In the genomic region with DNA sequence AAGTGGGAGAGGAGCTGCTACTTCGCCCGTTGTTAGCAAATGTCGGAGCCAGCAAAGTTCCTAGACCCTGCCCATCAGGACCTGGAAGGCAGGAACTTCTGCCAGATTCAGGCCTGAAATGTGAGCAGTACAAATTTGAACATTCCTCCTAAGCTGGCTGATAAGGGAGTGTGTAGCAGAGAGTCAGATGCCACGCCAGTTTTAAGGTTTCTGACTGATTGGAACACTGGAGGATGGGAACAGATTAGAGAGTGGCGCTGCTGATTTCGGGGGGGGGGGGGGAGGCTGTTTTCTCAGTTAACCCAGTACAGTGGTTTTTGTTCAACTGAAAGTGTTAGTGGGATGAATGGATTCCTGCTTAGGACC, we compare ENCODE assay signal across 8 mouse cellular contexts. TPM values are rescaled to one million over a fixed set of nuclear protein-coding genes. Genes with fewer than 3 reads are reported as not detected.
DNase-seq lines count a peak whose midpoint lies in the region; ATAC-seq and TF ChIP-seq lines count a peak whose summit lies in the region.

No protein-coding gene starts in this region.

- peak overlapping the region; percentile 84 for H3K4me2 ChIP-seq in heart, embryonic 11.5 days
- H3K4me2 ChIP-seq in forebrain, embryonic 14.5 days (ENCODE audit: low read length), result peak overlapping the region; percentile 93
- peak overlapping the region; percentile 90 for H3K4me2 ChIP-seq in liver, embryonic 16.5 days (ENCODE audit: low read depth, low read length)

- 0% methylated on average over 6 of the region's 6 CpGs for WGBS in heart, embryonic 11.5 days (ENCODE audit: insufficient replicate concordance)
- 0% methylated on average over 6 of the region's 6 CpGs for WGBS in forebrain, embryonic 14.5 days
- WGBS in liver, embryonic 16.5 days (ENCODE audit: insufficient replicate concordance), result 0% methylated on average over 6 of the region's 6 CpGs

- peak overlapping the region; percentile 83 for H3K9ac ChIP-seq in heart, embryonic 11.5 days (ENCODE audit: low read depth, low read length)
- peak overlapping the region; percentile 89 for H3K9ac ChIP-seq in forebrain, embryonic 14.5 days (ENCODE audit: low read length)
- H3K9ac ChIP-seq in liver, embryonic 16.5 days (ENCODE audit: low read depth, low read length), result peak overlapping the region; percentile 83

- no peaks in the 10 kb centered on the region for H3K9me3 ChIP-seq in heart, embryonic 11.5 days (replicated peaks; ENCODE audit: control insufficient read depth, low read length)
- no peaks in the 10 kb centered on the region for H3K9me3 ChIP-seq in E14TG2a.4 (ENCODE audit: low read length)
- no peaks in the 10 kb centered on the region for H3K9me3 ChIP-seq in forebrain, embryonic 14.5 days (replicated peaks; ENCODE audit: control insufficient read depth, low read length)
- no peaks in the 10 kb centered on the region for H3K9me3 ChIP-seq in liver, embryonic 16.5 days (replicated peaks; ENCODE audit: control insufficient read depth, low read length)

- intact Hi-C loops in gastrocnemius, postnatal 36 days (cut with DNase I), result no loop called here

- ATAC-seq in heart, embryonic 11.5 days (replicated peaks; ENCODE audit: insufficient number of reproducible peaks, low FRiP score, low TSS enrichment), result no peak
- ATAC-seq in forebrain, embryonic 14.5 days, result no peak
- no peak for ATAC-seq in liver, embryonic 16.5 days (ENCODE audit: low read depth)

- peaks cover 54% of the 10 kb centered on the region for H3K4me1 ChIP-seq in heart, embryonic 11.5 days (ENCODE audit: control insufficient read depth, insufficient read depth, low read length)
- H3K4me1 ChIP-seq in E14TG2a.4 (replicated peaks; ENCODE audit: low read depth, low read length), result peaks cover 79% of the 10 kb centered on the region
- H3K4me1 ChIP-seq in forebrain, embryonic 14.5 days (ENCODE audit: control insufficient read depth, insufficient read depth, low read length), result peaks cover 28% of the 10 kb centered on the region
- H3K4me1 ChIP-seq in liver, embryonic 16.5 days (ENCODE audit: control insufficient read depth, low read depth, low read length), result peaks cover 56% of the 10 kb centered on the region

- TF ChIP-seq CTCF in E14TG2a.4 (conservative IDR thresholded peaks at IDR 0.05; ENCODE audit: low read length), result no peak

- no peaks in the 10 kb centered on the region for H3K27me3 ChIP-seq in heart, embryonic 11.5 days (ENCODE audit: control insufficient read depth, insufficient read depth, low read length)
- no peaks in the 10 kb centered on the region for H3K27me3 ChIP-seq in E14TG2a.4 (ENCODE audit: insufficient read depth, low read length)
- no peaks in the 10 kb centered on the region for H3K27me3 ChIP-seq in forebrain, embryonic 14.5 days (replicated peaks; ENCODE audit: control insufficient read depth, insufficient read depth, low read length)
- no peaks in the 10 kb centered on the region for H3K27me3 ChIP-seq in liver, embryonic 16.5 days (ENCODE audit: control insufficient read depth, insufficient read depth, low read depth, low read length)

- DNase-seq in heart, adult 18-20 months, result no peak
- DNase-seq in forebrain, embryonic 14.5 days (ENCODE audit: low spot score), result no peak
- DNase-seq in right cerebral cortex, adult 18-20 months, result no peak
- no peak for DNase-seq in ovary, postnatal 10 days (ENCODE audit: low spot score)
- no peak for DNase-seq in gastrocnemius, postnatal 36 days

- no peaks in the 10 kb centered on the region for H3K36me3 ChIP-seq in heart, embryonic 11.5 days (ENCODE audit: control insufficient read depth, insufficient read depth, low read length)
- H3K36me3 ChIP-seq in E14TG2a.4 (ENCODE audit: insufficient read depth, low read length), result peaks cover 44% of the 10 kb centered on the region
- H3K36me3 ChIP-seq in forebrain, embryonic 14.5 days (ENCODE audit: control insufficient read depth, insufficient read depth, low read length), result no peaks in the 10 kb centered on the region
- no peaks in the 10 kb centered on the region for H3K36me3 ChIP-seq in liver, embryonic 16.5 days (ENCODE audit: control insufficient read depth, insufficient read depth)

- peak overlapping the region; percentile 94 for H3K27ac ChIP-seq in heart, embryonic 11.5 days (ENCODE audit: low read depth, low read length)
- H3K27ac ChIP-seq in forebrain, embryonic 14.5 days (ENCODE audit: low read depth, low read length), result peak overlapping the region; percentile 93
- H3K27ac ChIP-seq in liver, embryonic 16.5 days (ENCODE audit: low read length), result peak overlapping the region; percentile 97

- H3K4me3 ChIP-seq in heart, embryonic 11.5 days (ENCODE audit: low read depth, low read length), result peak overlapping the region; percentile 63
- H3K4me3 ChIP-seq in E14TG2a.4 (replicated peaks; ENCODE audit: low read length), result peak overlapping the region; percentile 96
- peak overlapping the region; percentile 85 for H3K4me3 ChIP-seq in forebrain, embryonic 14.5 days (ENCODE audit: low read depth, low read length)
- H3K4me3 ChIP-seq in liver, embryonic 16.5 days (ENCODE audit: low read depth, low read length), result peak overlapping the region; percentile 85

RNA-seq across cellular contexts. Expression of gene Tpm3, which starts 8.0 kb away (rescaled TPM):
- polyA plus RNA-seq in heart, embryonic 11.5 days (2014; fragmentation: Nextera tagmentation; extraction: Ambion mirVana), result 352 and 354 TPM in 2 replicates
- 10 to 100 TPM; 42.9 to 46.2 TPM for total RNA-seq in heart, adult 18-20 months (2021)
- polyA plus RNA-seq in forebrain, embryonic 14.5 days (2014; fragmentation: Nextera tagmentation; extraction: Ambion mirVana), result 385 and 432 TPM in 2 replicates
- 162 and 169 TPM in 2 replicates for polyA plus RNA-seq in liver, embryonic 16.5 days (2015; fragmentation: Nextera tagmentation; extraction: Ambion mirVana)
- total RNA-seq in gastrocnemius, postnatal 36 days (2021), result 100 to 1,000 TPM; 150 to 798 TPM

RNA-seq across cellular contexts. Expression of gene Nup210l, which starts 23.5 kb away (rescaled TPM):
- polyA plus RNA-seq in heart, embryonic 11.5 days (2014; fragmentation: Nextera tagmentation; extraction: Ambion mirVana), result 0.60 and 0.61 TPM in 2 replicates
- under 1 TPM; 0.12 to 0.18 TPM for total RNA-seq in heart, adult 18-20 months (2021)
- 0.28 and 0.30 TPM in 2 replicates for polyA plus RNA-seq in forebrain, embryonic 14.5 days (2014; fragmentation: Nextera tagmentation; extraction: Ambion mirVana)
- 0.04 and 0.06 TPM in 2 replicates for polyA plus RNA-seq in liver, embryonic 16.5 days (2015; fragmentation: Nextera tagmentation; extraction: Ambion mirVana)
- total RNA-seq in gastrocnemius, postnatal 36 days (2021), result under 1 TPM in 1 of 2 experiments, not detected in 1; 0.05 TPM

RNA-seq across cellular contexts. Expression of gene Ubap2l, which starts 28.1 kb away (rescaled TPM):
- polyA plus RNA-seq in heart, embryonic 11.5 days (2014; fragmentation: Nextera tagmentation; extraction: Ambion mirVana), result 186 and 195 TPM in 2 replicates
- total RNA-seq in heart, adult 18-20 months (2021), result 100 to 1,000 TPM in 1 of 2 experiments, 10 to 100 TPM in 1; 83.7 to 107 TPM
- polyA plus RNA-seq in forebrain, embryonic 14.5 days (2014; fragmentation: Nextera tagmentation; extraction: Ambion mirVana), result 132 and 139 TPM in 2 replicates
- 57.4 and 64.4 TPM in 2 replicates for polyA plus RNA-seq in liver, embryonic 16.5 days (2015; fragmentation: Nextera tagmentation; extraction: Ambion mirVana)
- total RNA-seq in gastrocnemius, postnatal 36 days (2021), result 10 to 100 TPM; 80.6 to 90.5 TPM

RNA-seq across cellular contexts. Expression of gene 4933434E20Rik, which starts 29.0 kb away (rescaled TPM):
- 158 and 165 TPM in 2 replicates for polyA plus RNA-seq in heart, embryonic 11.5 days (2014; fragmentation: Nextera tagmentation; extraction: Ambion mirVana)
- 10 to 100 TPM; 92.4 to 97.6 TPM for total RNA-seq in heart, adult 18-20 months (2021)
- polyA plus RNA-seq in forebrain, embryonic 14.5 days (2014; fragmentation: Nextera tagmentation; extraction: Ambion mirVana), result 246 and 248 TPM in 2 replicates
- polyA plus RNA-seq in liver, embryonic 16.5 days (2015; fragmentation: Nextera tagmentation; extraction: Ambion mirVana), result 76.1 and 76.3 TPM in 2 replicates
- total RNA-seq in gastrocnemius, postnatal 36 days (2021), result 10 to 100 TPM; 78.1 to 90.6 TPM
